In the genomic region with DNA sequence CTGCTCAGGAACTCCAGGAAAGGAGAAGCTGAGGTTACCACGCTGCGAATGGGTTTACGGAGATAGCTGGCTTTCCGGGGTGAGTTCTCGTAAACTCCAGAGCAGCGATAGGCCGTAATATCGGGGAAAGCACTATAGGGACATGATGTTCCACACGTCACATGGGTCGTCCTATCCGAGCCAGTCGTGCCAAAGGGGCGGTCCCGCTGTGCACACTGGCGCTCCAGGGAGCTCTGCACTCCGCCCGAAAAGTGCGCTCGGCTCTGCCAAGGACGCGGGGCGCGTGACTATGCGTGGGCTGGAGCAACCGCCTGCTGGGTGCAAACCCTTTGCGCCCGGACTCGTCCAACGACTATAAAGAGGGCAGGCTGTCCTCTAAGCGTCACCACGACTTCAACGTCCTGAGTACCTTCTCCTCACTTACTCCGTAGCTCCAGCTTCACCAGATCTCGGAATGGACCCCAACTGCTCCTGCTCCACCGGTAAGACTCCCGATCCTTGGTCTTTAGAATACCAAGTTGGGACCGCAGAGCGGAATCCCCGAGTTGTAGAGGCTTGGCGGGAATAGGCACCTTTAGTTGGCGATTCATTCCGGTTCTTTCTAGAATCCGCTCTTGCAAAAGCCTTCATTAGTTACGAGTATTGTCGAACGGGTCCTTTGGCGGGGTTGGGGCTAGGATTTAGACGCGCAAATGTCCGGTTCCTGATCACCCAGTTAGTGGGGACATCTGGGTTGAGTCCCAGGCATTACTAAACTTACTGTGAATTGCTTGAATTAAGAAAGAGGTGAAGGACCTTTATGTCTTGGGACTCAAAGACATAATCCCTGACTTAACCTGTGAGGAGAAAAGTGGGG, we compare ENCODE assay signal across 8 mouse cellular contexts. TPM values are rescaled to one million over a fixed set of nuclear protein-coding genes. Genes with fewer than 3 reads are reported as not detected.
DNase-seq lines count a peak whose midpoint lies in the region; ATAC-seq lines count a peak whose summit lies in the region.

Mt1 (plus strand) TSS at position 226 of the 856 bp plus-strand sequence.

- H3K9ac ChIP-seq in lung, embryonic 16.5 days (ENCODE audit: low read length), result peak within 1 kb of the TSS; percentile 73

- H3K27ac ChIP-seq in hindbrain, embryonic 10.5 days, result peak within 1 kb of the TSS; percentile 69
- peak within 1 kb of the TSS; percentile 35 for H3K27ac ChIP-seq in lung, embryonic 16.5 days (ENCODE audit: low read length)

- H3K9me3 ChIP-seq in hindbrain, embryonic 10.5 days, result no peaks in the 10 kb centered on the region
- H3K9me3 ChIP-seq in lung, embryonic 16.5 days (ENCODE audit: control insufficient read depth, low read length), result no peaks in the 10 kb centered on the region

- WGBS in hindbrain, embryonic 10.5 days, result under 1% methylated on average over 50 of the region's 50 CpGs
- under 1% methylated on average over 50 of the region's 50 CpGs for WGBS in lung, embryonic 16.5 days

- peaks cover 34% of the 10 kb centered on the region for H3K4me1 ChIP-seq in hindbrain, embryonic 10.5 days (replicated peaks)
- H3K4me1 ChIP-seq in lung, embryonic 16.5 days (replicated peaks; ENCODE audit: control insufficient read depth, insufficient read depth, low read length), result peaks cover 23% of the 10 kb centered on the region

- no peaks in the 10 kb centered on the region for H3K36me3 ChIP-seq in hindbrain, embryonic 10.5 days
- H3K36me3 ChIP-seq in lung, embryonic 16.5 days (ENCODE audit: control insufficient read depth, insufficient read depth, low read length), result no peaks in the 10 kb centered on the region

- H3K4me3 ChIP-seq in hindbrain, embryonic 10.5 days, result peak within 1 kb of the TSS; percentile 58
- peak within 1 kb of the TSS; percentile 61 for H3K4me3 ChIP-seq in lung, embryonic 16.5 days (ENCODE audit: low read length)

- peak within 1 kb of the TSS; percentile 72 for H3K4me2 ChIP-seq in lung, embryonic 16.5 days (ENCODE audit: low read depth, low read length)

- peak; percentile 65 for DNase-seq in T-cell, adult 2 months (ENCODE audit: low spot score)
- DNase-seq in cerebellum, adult 9-11 months, result peak; percentile 79
- DNase-seq in frontal cortex, adult 2 months (ENCODE audit: extremely low spot score in 1 of 2, low spot score in 1 of 2), result peak; percentile 85 to 92
- DNase-seq in hindbrain, embryonic 10.5 days (ENCODE audit: low spot score), result peak; percentile 73
- peak; percentile 96 for DNase-seq in layer of hippocampus, adult 9-11 months
- DNase-seq in ovary, postnatal 14 days (ENCODE audit: low spot score), result peak; percentile 69
- DNase-seq in urinary bladder, postnatal 10 days (ENCODE audit: low spot score), result peak; percentile 65

- H3K27me3 ChIP-seq in hindbrain, embryonic 10.5 days (ENCODE audit: insufficient read depth, poor library complexity, severe bottlenecking), result peaks cover 100% of the 10 kb centered on the region
- peaks cover 59% of the 10 kb centered on the region for H3K27me3 ChIP-seq in lung, embryonic 16.5 days (ENCODE audit: control insufficient read depth, insufficient read depth, low read depth, low read length)

- ATAC-seq in lung, embryonic 16.5 days (ENCODE audit: low read depth), result peak; percentile 90

RNA-seq across cellular contexts. Expression of gene Mt1, which starts in this region (rescaled TPM):
- polyA plus RNA-seq in frontal cortex, adult 2 months (2012; rRNA removed), result 874 and 1,481 TPM in 2 replicates
- polyA plus RNA-seq in hindbrain, embryonic 10.5 days (2016; fragmentation: Nextera tagmentation; extraction: Ambion mirVana), result 159 and 234 TPM in 2 replicates
- 219 and 314 TPM in 2 replicates for polyA plus RNA-seq in lung, embryonic 16.5 days (2015; fragmentation: Nextera tagmentation; extraction: Ambion mirVana)

Comparison
In these comparisons a context has a peak if more than half of its experiments do, and no peak if none do; other contexts are left out.
1. Peak in every context shown above with its lines: DNase-seq, ATAC-seq, H3K4me3 ChIP-seq and H3K27ac ChIP-seq.